Mouse (Mus musculus): ENCODE data around the gene Higd1a. TPM values are rescaled to one million over a fixed set of nuclear protein-coding genes. Genes with fewer than 3 reads are reported as not detected.

Higd1a gene
- polyA plus RNA-seq (2014; fragmentation: Nextera tagmentation; extraction: Ambion mirVana) = 241 and 243 TPM in 2 replicates

GRCm38 (mm10) chr9:121858153-121858488 lies at the start of gene Higd1a:
Gene Higd1a, minus strand, starts transcription at chr9:121858362.
- Histone ChIP-seq H3K36me3 (ENCODE audit: control insufficient read depth, insufficient read depth, low read length) (no peaks in the 10 kb centered on the region; the same call in 1 of the 2 replicates), H3K4me3 (ENCODE audit: low read depth, low read length) (peak within 1 kb of the TSS; percentile 96), H3K9ac (ENCODE audit: low read depth, low read length) (peak within 1 kb of the TSS; percentile 96), H3K9me3 (replicated peaks; ENCODE audit: control insufficient read depth, low read length) (no peaks in the 10 kb centered on the region), H3K4me1 (ENCODE audit: control insufficient read depth, insufficient read depth, low read length) (0 out of 2 replicates have a peak, but pooled peaks cover 4% of the 10 kb centered on the region), H3K4me2 (peak within 1 kb of the TSS; percentile 86), H3K27ac (ENCODE audit: low read depth, low read length) (peak within 1 kb of the TSS; percentile 99), H3K27me3 (ENCODE audit: control insufficient read depth, insufficient read depth, low read length) (no peaks in the 10 kb centered on the region)
- ATAC-seq (replicated peaks; ENCODE audit: insufficient number of reproducible peaks, low FRiP score, low TSS enrichment) = no peak
- 15% methylated on average over 6 of the region's 6 CpGs for WGBS (ENCODE audit: insufficient replicate concordance)

- H3K27ac ChIP-seq (ENCODE audit: low read depth, low read length) = no peak overlapping the region
These were observed 49.4 kb upstream of the Higd1a start for GRCm38 (mm10) chr9:121907356-121908070.

GRCm38 (mm10) chr9:121906456-121906855 lies 48.3 kb upstream of the Higd1a start:
- ATAC-seq (replicated peaks; ENCODE audit: insufficient number of reproducible peaks, low FRiP score, low TSS enrichment) = no peak
- Histone ChIP-seq H3K9me3 (replicated peaks; ENCODE audit: control insufficient read depth, low read length) (no peaks in the 10 kb centered on the region), H3K4me1 (ENCODE audit: control insufficient read depth, insufficient read depth, low read length) (no peaks in the 10 kb centered on the region), H3K27me3 (ENCODE audit: control insufficient read depth, insufficient read depth, low read length) (no peaks in the 10 kb centered on the region), H3K9ac (ENCODE audit: low read depth, low read length) (no peak overlapping the region), H3K4me2 (no peak overlapping the region), H3K27ac (ENCODE audit: low read depth, low read length) (no peak overlapping the region), H3K4me3 (ENCODE audit: low read depth, low read length) (no peak overlapping the region), H3K36me3 (ENCODE audit: control insufficient read depth, insufficient read depth, low read length) (no peaks in the 10 kb centered on the region)
- WGBS (ENCODE audit: insufficient replicate concordance) = 64% methylated on average over 5 of the region's 5 CpGs

More at GRCm38 (mm10) chr9:121907356-121908070, 49.4 kb upstream of the Higd1a start:
- H3K9ac ChIP-seq (ENCODE audit: low read depth, low read length) = no peak overlapping the region
- H3K4me2 ChIP-seq = no peak overlapping the region
- no peaks in the 10 kb centered on the region for H3K27me3 ChIP-seq (ENCODE audit: control insufficient read depth, insufficient read depth, low read length)
- no peaks in the 10 kb centered on the region for H3K9me3 ChIP-seq (replicated peaks; ENCODE audit: control insufficient read depth, low read length)
- no peaks in the 10 kb centered on the region for H3K4me1 ChIP-seq (ENCODE audit: control insufficient read depth, insufficient read depth, low read length)
- no peaks in the 10 kb centered on the region for H3K36me3 ChIP-seq (ENCODE audit: control insufficient read depth, insufficient read depth, low read length)
- no peak for ATAC-seq (replicated peaks; ENCODE audit: insufficient number of reproducible peaks, low FRiP score, low TSS enrichment)
- no peak overlapping the region for H3K4me3 ChIP-seq (ENCODE audit: low read depth, low read length)
- 74% methylated on average over 10 of the region's 10 CpGs for WGBS (ENCODE audit: insufficient replicate concordance)

- 81% methylated on average over 4 of the region's 4 CpGs for WGBS (ENCODE audit: insufficient replicate concordance)
- ATAC-seq (replicated peaks; ENCODE audit: insufficient number of reproducible peaks, low FRiP score, low TSS enrichment) = no peak
- no peaks in the 10 kb centered on the region for H3K36me3 ChIP-seq (ENCODE audit: control insufficient read depth, insufficient read depth, low read length)
These were observed 47.5 kb upstream of the Higd1a start for GRCm38 (mm10) chr9:121905556-121906185.

GRCm38 (mm10) chr9:121904946-121905345 lies 46.8 kb upstream of the Higd1a start:
- no peak overlapping the region for H3K4me3 ChIP-seq (ENCODE audit: low read depth, low read length)
- no peak overlapping the region for H3K27ac ChIP-seq (ENCODE audit: low read depth, low read length)
- H3K9ac ChIP-seq (ENCODE audit: low read depth, low read length) = no peak overlapping the region
- WGBS (ENCODE audit: insufficient replicate concordance) = 88% methylated on average over 7 of the region's 7 CpGs
- ATAC-seq (replicated peaks; ENCODE audit: insufficient number of reproducible peaks, low FRiP score, low TSS enrichment) = no peak
- H3K27me3 ChIP-seq (ENCODE audit: control insufficient read depth, insufficient read depth, low read length) = no peaks in the 10 kb centered on the region
- H3K4me2 ChIP-seq = no peak overlapping the region
- H3K36me3 ChIP-seq (ENCODE audit: control insufficient read depth, insufficient read depth, low read length) = no peaks in the 10 kb centered on the region
- no peaks in the 10 kb centered on the region for H3K4me1 ChIP-seq (ENCODE audit: control insufficient read depth, insufficient read depth, low read length)
- H3K9me3 ChIP-seq (replicated peaks; ENCODE audit: control insufficient read depth, low read length) = no peaks in the 10 kb centered on the region

More at GRCm38 (mm10) chr9:121905556-121906185, 47.5 kb upstream of the Higd1a start:
- H3K27me3 ChIP-seq (ENCODE audit: control insufficient read depth, insufficient read depth, low read length) = no peaks in the 10 kb centered on the region
- H3K4me2 ChIP-seq = no peak overlapping the region
- no peaks in the 10 kb centered on the region for H3K9me3 ChIP-seq (replicated peaks; ENCODE audit: control insufficient read depth, low read length)
- H3K4me3 ChIP-seq (ENCODE audit: low read depth, low read length) = no peak overlapping the region
- H3K4me1 ChIP-seq (ENCODE audit: control insufficient read depth, insufficient read depth, low read length) = no peaks in the 10 kb centered on the region
- H3K9ac ChIP-seq (ENCODE audit: low read depth, low read length) = no peak overlapping the region
- no peak overlapping the region for H3K27ac ChIP-seq (ENCODE audit: low read depth, low read length)

GRCm38 (mm10) chr9:121904319-121904718 lies 46.2 kb upstream of the Higd1a start:
- no peak for ATAC-seq (replicated peaks; ENCODE audit: insufficient number of reproducible peaks, low FRiP score, low TSS enrichment)
- Histone ChIP-seq H3K9me3 (replicated peaks; ENCODE audit: control insufficient read depth, low read length) (no peaks in the 10 kb centered on the region), H3K4me3 (ENCODE audit: low read depth, low read length) (no peak overlapping the region), H3K9ac (ENCODE audit: low read depth, low read length) (no peak overlapping the region), H3K27ac (ENCODE audit: low read depth, low read length) (no peak overlapping the region), H3K27me3 (ENCODE audit: control insufficient read depth, insufficient read depth, low read length) (no peaks in the 10 kb centered on the region), H3K36me3 (ENCODE audit: control insufficient read depth, insufficient read depth, low read length) (no peaks in the 10 kb centered on the region), H3K4me2 (no peak overlapping the region), H3K4me1 (ENCODE audit: control insufficient read depth, insufficient read depth, low read length) (no peaks in the 10 kb centered on the region)
- WGBS (ENCODE audit: insufficient replicate concordance) = 79% methylated on average over 4 of the region's 4 CpGs

GRCm38 (mm10) chr9:121903476-121904305 lies 45.5 kb upstream of the Higd1a start:
- Histone ChIP-seq H3K36me3 (ENCODE audit: control insufficient read depth, insufficient read depth, low read length) (no peaks in the 10 kb centered on the region), H3K4me2 (no peak overlapping the region), H3K27ac (ENCODE audit: low read depth, low read length) (no peak overlapping the region), H3K9me3 (replicated peaks; ENCODE audit: control insufficient read depth, low read length) (no peaks in the 10 kb centered on the region), H3K4me1 (ENCODE audit: control insufficient read depth, insufficient read depth, low read length) (no peaks in the 10 kb centered on the region), H3K4me3 (ENCODE audit: low read depth, low read length) (no peak overlapping the region), H3K9ac (ENCODE audit: low read depth, low read length) (no peak overlapping the region), H3K27me3 (ENCODE audit: control insufficient read depth, insufficient read depth, low read length) (no peaks in the 10 kb centered on the region)
- 72% methylated on average over 8 of the region's 8 CpGs for WGBS (ENCODE audit: insufficient replicate concordance)
- ATAC-seq (replicated peaks; ENCODE audit: insufficient number of reproducible peaks, low FRiP score, low TSS enrichment) = no peak

All from heart, embryonic 11.5 days (tissue).